Mouse (Mus musculus) adrenal gland, postnatal 0 days (tissue): Measurements from ENCODE around the gene Gm16485. TPM values are rescaled to one million over a fixed set of nuclear protein-coding genes. Genes with fewer than 3 reads are reported as not detected.

ENCODE experiments used
- polyA plus RNA-seq: library from polyadenylated mRNA; unstranded; fragments of >200 nt; fragmentation: Nextera tagmentation; extraction: Ambion mirVana; gene quantifications from 2 replicates; pipeline ENCODE4 v1.2.1, GENCODE M21; 2015

Gene Gm16485
- polyA plus RNA-seq = 0.06 TPM in 2 replicates

GRCm38 (mm10) chr9:8971491-8971890 is at the start of gene Gm16485:
Gene Gm16485 (plus strand): TSS chr9:8971791.

Other genes starting within 250 kb of the Gm16485 start
- 0.14 and 0.16 TPM in 2 replicates for gene Pgr, start 72.0 kb upstream of the Gm16485 start, polyA plus RNA-seq